Mouse (Mus musculus): ENCODE data around the gene Tfpi.

DNA sequence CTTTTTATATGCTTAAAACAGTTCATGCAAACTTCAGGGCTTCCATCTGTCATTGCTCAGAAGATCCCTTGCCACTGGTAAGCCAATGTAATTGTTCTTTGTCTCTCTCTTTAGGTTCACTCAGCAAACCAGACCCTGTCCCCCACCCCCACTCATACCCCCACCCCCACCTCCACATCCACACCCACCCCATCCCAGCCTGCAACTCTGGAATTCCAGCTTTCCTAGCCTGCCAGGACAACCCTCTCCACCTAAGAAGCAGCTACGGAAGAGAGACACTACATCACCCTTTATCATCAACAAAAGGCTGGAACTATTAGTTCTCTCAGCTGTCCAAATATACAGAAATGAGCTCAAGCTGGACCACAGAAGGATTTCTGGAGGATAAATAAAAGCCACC lies 974 bp downstream of the Tfpi start:
- TF ChIP-seq POLR2A (IDR thresholded peaks at IDR 0.05; ENCODE audit: borderline replicate concordance, insufficient read depth, low read length) (no peak), CTCF (IDR thresholded peaks at IDR 0.05; ENCODE audit: borderline replicate concordance, insufficient read depth, low read depth, low read length) (no peak)
